Mouse (Mus musculus): ENCODE results near the gene Slc2a4.

- no peak for TF ChIP-seq POLR2A (IDR thresholded peaks at IDR 0.05; ENCODE audit: low read depth, low read length)
- no peak for TF ChIP-seq CTCF (IDR thresholded peaks at IDR 0.05; ENCODE audit: extremely low read depth, insufficient read depth, insufficient read length, insufficient replicate concordance)
Observed at GRCm38 (mm10) chr11:69933066-69933465, 14.9 kb downstream of the Slc2a4 start.

All from spleen, adult 2 months (tissue).